Mouse (Mus musculus) lung, postnatal 25 days (tissue): ENCODE data around the gene Ces1d.
"Not testable (repeated sequence)": the region's sequence is repeated elsewhere in the genome, so short reads cannot be mapped to it uniquely, and the experiment has no call there.

ENCODE experiments used
- DNase-seq: peaks from one replicate; pipeline ENCODE4 v3.0.0; 2022; ENCODE audit warnings: low spot score

The Ces1d gene

GRCm38 (mm10) chr8:93197685-93198525 lies at the start of gene Ces1d:
Ces1d (minus strand) TSS chr8:93197838.
- DNase-seq: peak; percentile 93

- no peak for DNase-seq
These were observed 48.4 kb upstream of the Ces1d start for GRCm38 (mm10) chr8:93246057-93246456.

GRCm38 (mm10) chr8:93239884-93240283 lies 42.2 kb upstream of the Ces1d start:
- DNase-seq: no peak

- no peak for DNase-seq
These were observed 38.0 kb upstream of the Ces1d start for GRCm38 (mm10) chr8:93235681-93236080.

- no peak for DNase-seq
These were observed 37.1 kb upstream of the Ces1d start for GRCm38 (mm10) chr8:93234706-93235105.

- no peak for DNase-seq
These were observed 36.4 kb upstream of the Ces1d start for GRCm38 (mm10) chr8:93234068-93234467.

- DNase-seq: peak; percentile 71
These were observed 31.8 kb upstream of the Ces1d start, which contains the start of gene Ces1e for GRCm38 (mm10) chr8:93229446-93229845. Ces1e (minus strand) TSS chr8:93229619.

- DNase-seq: peak; percentile 80
These were observed 31.2 kb upstream of the Ces1d start for GRCm38 (mm10) chr8:93228673-93229370.

- peak; percentile 51 for DNase-seq
These were observed 28.8 kb upstream of the Ces1d start for GRCm38 (mm10) chr8:93226471-93226870.

GRCm38 (mm10) chr8:93221896-93222295 lies 24.3 kb upstream of the Ces1d start:
- DNase-seq: no peak

GRCm38 (mm10) chr8:93217867-93218266 lies 20.2 kb upstream of the Ces1d start:
- no peak for DNase-seq

- DNase-seq: no peak
These were observed 19.7 kb upstream of the Ces1d start for GRCm38 (mm10) chr8:93217375-93217774.

- DNase-seq: no peak
These were observed 13.5 kb upstream of the Ces1d start for GRCm38 (mm10) chr8:93211091-93211490.

- DNase-seq: not testable (repeated sequence)
These were observed 1.5 kb upstream of the Ces1d start for GRCm38 (mm10) chr8:93199146-93199545.

GRCm38 (mm10) chr8:93196436-93196835 lies 1.2 kb downstream of the Ces1d start:
- peak; percentile 19 for DNase-seq

GRCm38 (mm10) chr8:93180581-93181129 lies 17.0 kb downstream of the Ces1d start:
- DNase-seq: peak; percentile 57

GRCm38 (mm10) chr8:93176593-93176992 lies 21.0 kb downstream of the Ces1d start:
- DNase-seq: no peak

- DNase-seq: no peak
These were observed 23.1 kb downstream of the Ces1d start for GRCm38 (mm10) chr8:93174554-93174953.

- peak; percentile 52 for DNase-seq
These were observed 25.6 kb downstream of the Ces1d start for GRCm38 (mm10) chr8:93171846-93172590.

GRCm38 (mm10) chr8:93163363-93163762 lies 34.3 kb downstream of the Ces1d start:
- DNase-seq: no peak

- DNase-seq: no peak
These were observed 46.2 kb downstream of the Ces1d start for GRCm38 (mm10) chr8:93151401-93151800.

GRCm38 (mm10) chr8:93147331-93147730 lies 50.3 kb downstream of the Ces1d start:
- no peak for DNase-seq
